Mouse (Mus musculus) granulocyte monocyte progenitor cell, adult 5-6 weeks (primary cell): Measurements from ENCODE around the gene Krtap9-1. TPM values are rescaled to one million over a fixed set of nuclear protein-coding genes. Genes with fewer than 3 reads are reported as not detected.
"Not testable (repeated sequence)": the region's sequence is repeated elsewhere in the genome, so short reads cannot be mapped to it uniquely, and the experiment has no call there.

ENCODE experiments used
- ATAC-seq: replicated peaks from 2 replicates; pipeline ENCODE4 v1.8.0; 2016; ENCODE audit warnings: mild to moderate bottlenecking, moderate TSS enrichment, inconsistent platforms; ENCODE audit not compliant: poor library complexity, severe bottlenecking
- total RNA-seq, 2 experiments: library from RNA; stranded (forward) in 1 of 2; stranded (reverse) in 1 of 2; fragments of 200-712, 200-1000 nt in 1 of 2; fragments of >200 nt in 1 of 2; fragmentation: Nextera tagmentation in 1 of 2; gene quantifications; 2 replicates each; pipeline ENCODE4 v1.2.3; 2014 to 2017

Krtap9-1 gene
- total RNA-seq (2014; fragmentation: Nextera tagmentation): not detected in 2 replicates
- not detected in 2 replicates for total RNA-seq (2017)

DNA sequence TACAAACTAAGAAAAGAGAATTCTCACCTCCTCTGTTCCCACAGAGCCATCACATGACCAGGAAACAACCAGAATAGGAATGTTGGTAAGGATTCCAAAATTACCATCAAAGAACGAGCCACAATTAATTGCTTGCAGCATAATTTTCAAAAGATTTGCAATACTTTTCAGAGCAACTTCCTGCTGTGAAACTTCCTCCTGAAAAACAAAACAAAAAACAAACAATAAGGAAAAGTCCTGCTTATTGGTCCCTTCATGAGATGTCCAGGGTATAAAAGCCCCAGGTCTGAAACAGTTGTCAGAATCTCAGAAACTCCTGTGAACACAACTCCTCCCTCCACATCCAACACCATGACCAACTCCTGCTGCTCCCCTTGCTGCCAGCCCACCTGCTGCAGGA is at the start of gene Krtap9-1:
Krtap9-1 (plus strand) TSS at position 301 of the 400 bp plus-strand sequence.
- ATAC-seq: not testable (repeated sequence)

- ATAC-seq: no peak
Measured at GRCm38 (mm10) chr11:99837966-99838365, 35.2 kb upstream of the Krtap9-1 start, which contains the start of gene 2300003K06Rik. 2300003K06Rik (minus strand) TSS chr11:99838066.

- no peak for ATAC-seq
Measured at GRCm38 (mm10) chr11:99842185-99842584, 31.0 kb upstream of the Krtap9-1 start.

GRCm38 (mm10) chr11:99846746-99847145 is 26.4 kb upstream of the Krtap9-1 start:
- ATAC-seq: no peak

- ATAC-seq: no peak
Measured at GRCm38 (mm10) chr11:99851508-99851907, 21.7 kb upstream of the Krtap9-1 start, which contains the start of gene Krtap4-16. Krtap4-16 (minus strand) TSS chr11:99851608.

- ATAC-seq: no peak
Measured at GRCm38 (mm10) chr11:99854121-99854520, 19.1 kb upstream of the Krtap9-1 start.

DNA sequence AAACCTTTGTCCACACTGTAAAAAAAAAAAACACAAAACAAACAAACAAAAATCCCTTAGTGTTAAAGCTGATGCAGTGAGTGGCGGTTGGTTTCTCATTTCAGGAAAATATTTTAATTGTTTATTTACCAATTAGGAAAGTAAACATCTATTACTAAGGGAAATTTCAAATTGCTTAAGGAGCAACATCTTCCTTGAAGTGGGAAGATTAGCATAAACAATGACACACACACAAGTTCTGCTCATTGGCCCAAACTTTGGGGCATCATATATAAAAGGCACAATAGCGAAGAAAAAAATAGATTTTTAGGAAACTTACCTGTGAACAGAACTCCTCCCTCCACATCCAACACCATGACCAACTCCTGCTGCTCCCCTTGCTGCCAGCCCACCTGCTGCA is 15.6 kb upstream of the Krtap9-1 start, which contains the start of gene Gm11568:
Gm11568 (plus strand) TSS at position 301 of the 400 bp plus-strand sequence.
- ATAC-seq: no peak

GRCm38 (mm10) chr11:99858761-99859160 is 14.4 kb upstream of the Krtap9-1 start:
- ATAC-seq: no peak

GRCm38 (mm10) chr11:99864176-99864575 is 9.0 kb upstream of the Krtap9-1 start, which contains the start of gene Gm11559:
Gm11559 (plus strand) TSS chr11:99864476.
- not testable (repeated sequence) for ATAC-seq

GRCm38 (mm10) chr11:99878887-99879286 is 5.7 kb downstream of the Krtap9-1 start, which contains the start of gene Gm11567:
Gm11567 (plus strand) TSS chr11:99879187.
- ATAC-seq: not testable (repeated sequence)

DNA sequence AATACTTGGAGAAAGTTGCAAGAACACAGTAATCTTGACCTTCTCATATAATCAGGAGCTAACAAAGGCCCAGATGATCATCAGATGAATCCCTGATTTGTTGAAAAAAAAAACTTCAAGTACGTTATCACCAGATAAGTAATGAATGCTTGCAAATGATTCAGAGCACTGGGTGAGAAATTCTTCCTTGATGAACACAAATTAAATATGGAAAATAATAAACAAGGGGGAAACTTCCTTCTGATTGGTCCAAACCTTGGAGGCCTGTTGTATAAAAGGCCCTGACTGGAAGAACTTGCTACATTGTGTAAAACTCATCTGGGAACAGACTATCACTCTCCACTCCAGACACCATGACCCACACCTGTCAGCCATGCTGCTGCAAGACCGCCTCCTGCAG is 34.4 kb downstream of the Krtap9-1 start, which contains the start of gene Krtap31-1:
Krtap31-1 (plus strand) TSS at position 301 of the 400 bp plus-strand sequence.
- no peak for ATAC-seq

- no peak for ATAC-seq
Measured at GRCm38 (mm10) chr11:99914451-99914850, 41.3 kb downstream of the Krtap9-1 start, which contains the start of gene Gm11565. Gm11565 (plus strand) TSS chr11:99914751.

Other genes starting within 250 kb of the Krtap9-1 start
Only the 30 nearest of the 36 such genes appear.
- not detected in 2 replicates for gene Gm11563, start 214.4 kb upstream of the Krtap9-1 start, total RNA-seq (2014; fragmentation: Nextera tagmentation)
- not detected in 2 replicates for gene Gm11563, start 214.4 kb upstream of the Krtap9-1 start, total RNA-seq (2017)
- gene Krtap4-6, start 207.4 kb upstream of the Krtap9-1 start, total RNA-seq (2014; fragmentation: Nextera tagmentation): not detected in 2 replicates
- not detected in 2 replicates for gene Krtap4-6, start 207.4 kb upstream of the Krtap9-1 start, total RNA-seq (2017)
- not detected in 2 replicates for gene Gm14190, start 182.6 kb upstream of the Krtap9-1 start, total RNA-seq (2014; fragmentation: Nextera tagmentation)
- not detected in 2 replicates for gene Gm14190, start 182.6 kb upstream of the Krtap9-1 start, total RNA-seq (2017)
- not detected in 2 replicates for gene Gm14180, start 139.1 kb upstream of the Krtap9-1 start, total RNA-seq (2014; fragmentation: Nextera tagmentation)
- gene Gm14180, start 139.1 kb upstream of the Krtap9-1 start, total RNA-seq (2017): not detected in 2 replicates
- gene Gm11595, start 100.5 kb upstream of the Krtap9-1 start, total RNA-seq (2014; fragmentation: Nextera tagmentation): not detected in 2 replicates
- not detected in 2 replicates for gene Gm11595, start 100.5 kb upstream of the Krtap9-1 start, total RNA-seq (2017)
- not detected in 2 replicates for gene Krtap4-8, start 92.7 kb upstream of the Krtap9-1 start, total RNA-seq (2014; fragmentation: Nextera tagmentation)
- gene Krtap4-8, start 92.7 kb upstream of the Krtap9-1 start, total RNA-seq (2017): not detected in 2 replicates
- not detected in 2 replicates for gene Krtap4-9, start 88.2 kb upstream of the Krtap9-1 start, total RNA-seq (2014; fragmentation: Nextera tagmentation)
- not detected in 2 replicates for gene Krtap4-9, start 88.2 kb upstream of the Krtap9-1 start, total RNA-seq (2017)
- gene Gm11596, start 79.9 kb upstream of the Krtap9-1 start, total RNA-seq (2014; fragmentation: Nextera tagmentation): not detected in 2 replicates
- not detected in 2 replicates for gene Gm11596, start 79.9 kb upstream of the Krtap9-1 start, total RNA-seq (2017)
- not detected in 2 replicates for gene Gm11569, start 74.5 kb upstream of the Krtap9-1 start, total RNA-seq (2014; fragmentation: Nextera tagmentation)
- gene Gm11569, start 74.5 kb upstream of the Krtap9-1 start, total RNA-seq (2017): not detected in 2 replicates
- gene Gm11554, start 68.9 kb upstream of the Krtap9-1 start, total RNA-seq (2014; fragmentation: Nextera tagmentation): not detected in 2 replicates
- gene Gm11554, start 68.9 kb upstream of the Krtap9-1 start, total RNA-seq (2017): not detected in 2 replicates
- gene Krtap4-13, start 63.5 kb upstream of the Krtap9-1 start, total RNA-seq (2014; fragmentation: Nextera tagmentation): not detected in 2 replicates
- not detected in 2 replicates for gene Krtap4-13, start 63.5 kb upstream of the Krtap9-1 start, total RNA-seq (2017)
- gene Gm11564, start 57.7 kb upstream of the Krtap9-1 start, total RNA-seq (2014; fragmentation: Nextera tagmentation): not detected in 2 replicates
- gene Gm11564, start 57.7 kb upstream of the Krtap9-1 start, total RNA-seq (2017): not detected in 2 replicates
- gene 2300003K06Rik, start 35.3 kb upstream of the Krtap9-1 start, total RNA-seq (2014; fragmentation: Nextera tagmentation): not detected in 2 replicates
- gene 2300003K06Rik, start 35.3 kb upstream of the Krtap9-1 start, total RNA-seq (2017): not detected in 2 replicates
- gene Krtap4-16, start 21.8 kb upstream of the Krtap9-1 start, total RNA-seq (2014; fragmentation: Nextera tagmentation): not detected in 2 replicates
- gene Krtap4-16, start 21.8 kb upstream of the Krtap9-1 start, total RNA-seq (2017): not detected in 2 replicates
- gene Gm11568, start 15.5 kb upstream of the Krtap9-1 start, total RNA-seq (2014; fragmentation: Nextera tagmentation): not detected in 2 replicates
- gene Gm11568, start 15.5 kb upstream of the Krtap9-1 start, total RNA-seq (2017): not detected in 2 replicates
- not detected in 2 replicates for gene Gm11559, start 8.9 kb upstream of the Krtap9-1 start, total RNA-seq (2014; fragmentation: Nextera tagmentation)
- gene Gm11559, start 8.9 kb upstream of the Krtap9-1 start, total RNA-seq (2017): not detected in 2 replicates
- not detected in 2 replicates for gene Gm11567, start 5.8 kb downstream of the Krtap9-1 start, total RNA-seq (2014; fragmentation: Nextera tagmentation)
- gene Gm11567, start 5.8 kb downstream of the Krtap9-1 start, total RNA-seq (2017): not detected in 2 replicates
- gene Krtap31-1, start 34.5 kb downstream of the Krtap9-1 start, total RNA-seq (2014; fragmentation: Nextera tagmentation): not detected in 2 replicates
- not detected in 2 replicates for gene Krtap31-1, start 34.5 kb downstream of the Krtap9-1 start, total RNA-seq (2017)
- not detected in 2 replicates for gene Gm11565, start 41.4 kb downstream of the Krtap9-1 start, total RNA-seq (2014; fragmentation: Nextera tagmentation)
- gene Gm11565, start 41.4 kb downstream of the Krtap9-1 start, total RNA-seq (2017): not detected in 2 replicates
- gene Krtap31-2, start 62.9 kb downstream of the Krtap9-1 start, total RNA-seq (2014; fragmentation: Nextera tagmentation): not detected in 2 replicates
- gene Krtap31-2, start 62.9 kb downstream of the Krtap9-1 start, total RNA-seq (2017): not detected in 2 replicates
- gene Krtap9-5, start 75.1 kb downstream of the Krtap9-1 start, total RNA-seq (2014; fragmentation: Nextera tagmentation): not detected in 2 replicates
- gene Krtap9-5, start 75.1 kb downstream of the Krtap9-1 start, total RNA-seq (2017): not detected in 2 replicates
- not detected in 2 replicates for gene Krtap29-1, start 105.7 kb downstream of the Krtap9-1 start, total RNA-seq (2014; fragmentation: Nextera tagmentation)
- gene Krtap29-1, start 105.7 kb downstream of the Krtap9-1 start, total RNA-seq (2017): not detected in 2 replicates
- not detected in 2 replicates for gene Krtap16-1, start 113.2 kb downstream of the Krtap9-1 start, total RNA-seq (2014; fragmentation: Nextera tagmentation)
- not detected in 2 replicates for gene Krtap16-1, start 113.2 kb downstream of the Krtap9-1 start, total RNA-seq (2017)
- gene Krtap17-1, start 120.6 kb downstream of the Krtap9-1 start, total RNA-seq (2014; fragmentation: Nextera tagmentation): not detected in 2 replicates
- gene Krtap17-1, start 120.6 kb downstream of the Krtap9-1 start, total RNA-seq (2017): not detected in 2 replicates
- gene Krt33a, start 142.8 kb downstream of the Krtap9-1 start, total RNA-seq (2014; fragmentation: Nextera tagmentation): not detected in 2 replicates
- not detected in 2 replicates for gene Krt33a, start 142.8 kb downstream of the Krtap9-1 start, total RNA-seq (2017)
- gene Krt33b, start 156.5 kb downstream of the Krtap9-1 start, total RNA-seq (2014; fragmentation: Nextera tagmentation): not detected in 2 replicates
- not detected in 2 replicates for gene Krt33b, start 156.5 kb downstream of the Krtap9-1 start, total RNA-seq (2017)
- gene Krt34, start 168.2 kb downstream of the Krtap9-1 start, total RNA-seq (2014; fragmentation: Nextera tagmentation): not detected in 2 replicates
- not detected in 2 replicates for gene Krt34, start 168.2 kb downstream of the Krtap9-1 start, total RNA-seq (2017)
- not detected in 2 replicates for gene Krt31, start 177.2 kb downstream of the Krtap9-1 start, total RNA-seq (2014; fragmentation: Nextera tagmentation)
- gene Krt31, start 177.2 kb downstream of the Krtap9-1 start, total RNA-seq (2017): not detected in 2 replicates
- not detected in 2 replicates for gene Krt32, start 214.8 kb downstream of the Krtap9-1 start, total RNA-seq (2014; fragmentation: Nextera tagmentation)
- not detected in 2 replicates for gene Krt32, start 214.8 kb downstream of the Krtap9-1 start, total RNA-seq (2017)
- gene Krt35, start 222.9 kb downstream of the Krtap9-1 start, total RNA-seq (2014; fragmentation: Nextera tagmentation): not detected in 2 replicates
- not detected in 2 replicates for gene Krt35, start 222.9 kb downstream of the Krtap9-1 start, total RNA-seq (2017)